Mouse (Mus musculus) thymus, adult 2 months (tissue): ENCODE results near the gene Tfcp2l1.

Experiments used
- CTCF ChIP-seq: fragments of 200-500 bp; IDR thresholded peaks from 2 replicates; pipeline ENCODE4 v1.5.1; 2012; ENCODE audit warnings: mild to moderate bottlenecking, control low read depth, low read length, moderate library complexity, borderline replicate concordance; ENCODE audit not compliant: control insufficient read depth, poor library complexity, insufficient read depth; ENCODE audit errors: extremely low read depth
- POLR2A ChIP-seq: fragments of 200-500 bp; IDR thresholded peaks from 2 replicates; pipeline ENCODE4 v1.6.1; 2012; ENCODE audit warnings: mild to moderate bottlenecking, low read length, control low read depth, moderate library complexity; ENCODE audit not compliant: control insufficient read depth, poor library complexity, insufficient read depth; ENCODE audit errors: extremely low read depth

DNA sequence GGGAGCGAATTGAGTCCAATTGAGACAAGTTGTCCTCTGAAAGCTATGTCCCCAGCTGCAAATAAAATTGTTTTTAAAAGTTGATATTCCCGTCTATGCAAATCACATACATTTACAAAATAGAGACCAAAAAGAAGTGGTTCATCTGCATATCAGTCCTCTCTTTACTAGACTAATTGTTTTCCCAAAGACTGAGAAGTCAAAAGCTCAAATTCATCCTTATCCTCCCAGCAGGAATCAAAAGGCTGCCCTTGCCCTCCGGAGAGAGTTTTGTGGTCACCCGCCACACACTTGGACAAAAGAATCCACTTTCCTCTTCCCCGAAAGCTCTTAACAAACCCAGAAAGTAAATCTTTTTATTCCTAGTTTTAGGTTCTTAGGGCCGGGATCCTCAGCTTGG, 2.3 kb upstream of the Tfcp2l1 start:
- TF ChIP-seq CTCF (no peak), POLR2A (no peak)
